Mouse (Mus musculus): ENCODE data around the gene Becn1.

- no peak for TF ChIP-seq EP300 (IDR thresholded peaks at IDR 0.05; ENCODE audit: low read depth)
- no peak for TF ChIP-seq CTCF (IDR thresholded peaks at IDR 0.05; ENCODE audit: low read depth)
Measured at GRCm38 (mm10) chr11:101275309-101275708, 26.8 kb downstream of the Becn1 start.
